Mouse (Mus musculus) cerebellum, adult 8-10 months (tissue): ENCODE data around the gene Apom.

Experiments used
- DNase-seq: peaks from one replicate; pipeline ENCODE4 v3.0.0; 2022

Gene Apom

DNA sequence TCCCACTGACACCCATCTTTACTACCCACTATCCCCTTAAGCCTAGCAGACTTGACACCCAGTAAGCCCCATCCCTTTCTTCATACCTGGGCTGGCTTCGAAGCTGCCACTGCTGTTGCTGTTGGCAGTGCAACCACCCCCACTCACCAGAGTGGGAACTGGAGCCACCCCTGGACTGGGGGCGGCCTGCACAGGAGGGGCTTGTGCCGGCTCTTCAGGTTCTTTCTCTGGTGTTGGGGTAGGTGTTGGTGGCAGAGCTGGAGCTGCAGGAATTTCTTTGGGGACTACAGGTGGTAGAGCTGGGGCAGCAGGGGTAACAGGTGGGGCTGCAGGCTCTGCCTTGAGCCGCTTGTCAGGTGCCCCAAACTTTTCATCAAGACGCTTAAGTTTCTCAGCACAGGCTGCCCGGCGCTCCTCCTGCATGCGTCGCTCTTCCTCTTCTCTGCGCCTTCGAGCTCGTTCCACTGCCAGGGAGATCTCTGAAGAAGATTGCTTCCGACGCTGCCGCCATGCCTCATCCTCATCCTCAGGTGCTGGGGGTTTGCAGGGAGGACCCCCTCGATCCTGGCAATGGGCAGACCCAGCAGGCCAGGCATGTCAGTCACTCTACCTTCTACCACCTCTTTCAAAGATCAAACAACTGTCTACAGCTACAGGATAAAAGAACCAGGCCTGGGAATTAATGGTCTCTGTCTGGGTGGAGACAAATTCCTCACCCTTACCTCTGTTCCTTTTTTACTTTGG is 27.2 kb upstream of the Apom start:
- no peak for DNase-seq

DNA sequence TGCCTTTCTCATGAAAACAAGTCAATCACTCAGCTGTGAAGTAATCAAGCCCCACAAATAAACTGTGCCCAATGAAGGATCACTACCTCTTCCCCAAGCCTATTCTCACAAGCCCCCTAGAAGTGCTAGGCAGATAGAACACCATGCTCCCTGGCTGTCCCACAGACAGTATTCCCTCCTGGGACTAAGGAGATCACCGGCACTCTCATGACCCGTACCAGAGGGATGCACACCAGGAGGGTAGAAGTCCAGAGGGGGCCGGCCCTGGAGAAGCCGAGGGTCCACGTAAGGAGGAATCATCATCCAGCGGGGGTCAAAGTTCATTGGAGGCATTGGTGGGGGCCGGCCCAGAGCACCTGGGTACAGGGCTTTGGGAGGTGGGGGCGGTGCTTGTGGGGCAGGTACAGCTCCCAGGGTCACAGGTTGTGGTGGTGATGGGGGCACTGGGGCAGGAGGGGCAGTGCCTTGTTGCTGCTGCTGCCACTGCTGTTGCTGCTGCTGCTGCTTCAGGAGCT is 25.9 kb upstream of the Apom start:
- DNase-seq = no peak

DNA sequence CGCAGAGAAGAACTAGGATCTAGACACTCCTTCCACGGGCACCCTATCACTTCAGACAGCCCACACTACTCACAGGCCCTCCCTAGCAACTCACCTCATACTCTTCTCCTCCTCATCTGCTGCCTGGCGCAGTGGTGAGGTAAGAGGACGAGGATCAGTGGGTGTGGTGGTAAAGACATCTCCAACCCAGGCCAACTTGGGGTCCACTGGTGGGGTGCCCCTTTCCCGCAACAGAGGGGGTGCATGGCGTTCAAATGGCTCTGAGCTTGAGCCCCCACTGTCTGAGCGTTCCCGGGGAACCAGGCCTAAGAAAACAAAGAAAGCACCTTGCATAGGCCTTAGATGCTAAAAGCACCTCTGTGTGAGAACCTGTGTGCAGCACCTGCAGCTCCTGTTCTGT is 25.4 kb upstream of the Apom start:
- no peak for DNase-seq

DNA sequence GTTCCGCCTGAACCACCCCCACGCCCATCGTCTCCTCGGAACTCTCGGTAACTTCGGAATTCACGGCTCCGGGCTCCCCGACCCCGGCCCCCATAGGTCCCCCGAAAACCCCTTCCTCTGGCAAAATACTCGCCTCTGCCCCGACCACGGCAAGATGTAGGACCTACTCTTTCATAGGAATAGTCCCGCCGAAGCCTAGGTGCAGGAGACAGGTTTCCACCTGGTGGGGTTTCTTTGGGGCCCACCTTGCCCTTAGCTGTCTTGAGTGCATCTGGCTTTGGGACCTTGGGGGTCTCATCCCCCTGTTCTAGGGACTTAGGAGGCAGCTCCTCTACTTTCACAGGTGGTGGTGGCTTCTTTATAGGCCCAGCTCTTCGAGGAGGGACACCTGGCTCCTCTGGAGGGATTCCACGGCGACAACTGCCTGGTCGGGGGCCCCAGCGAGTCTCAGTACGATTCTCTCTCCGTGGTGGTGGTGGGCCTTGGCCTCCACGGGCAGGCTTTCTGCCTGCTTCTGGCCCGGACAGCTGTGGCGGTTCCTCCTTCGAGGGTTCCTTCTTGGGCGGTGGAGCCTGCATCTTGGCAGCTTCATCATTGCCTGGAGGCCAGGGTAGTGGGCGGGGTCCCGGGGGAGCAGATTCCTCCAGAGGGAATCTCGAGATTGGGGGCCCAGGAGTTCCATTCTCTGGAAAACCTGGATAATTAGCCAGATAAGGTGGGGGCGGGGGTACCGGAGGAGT is 24.8 kb upstream of the Apom start:
- DNase-seq = no peak

DNA sequence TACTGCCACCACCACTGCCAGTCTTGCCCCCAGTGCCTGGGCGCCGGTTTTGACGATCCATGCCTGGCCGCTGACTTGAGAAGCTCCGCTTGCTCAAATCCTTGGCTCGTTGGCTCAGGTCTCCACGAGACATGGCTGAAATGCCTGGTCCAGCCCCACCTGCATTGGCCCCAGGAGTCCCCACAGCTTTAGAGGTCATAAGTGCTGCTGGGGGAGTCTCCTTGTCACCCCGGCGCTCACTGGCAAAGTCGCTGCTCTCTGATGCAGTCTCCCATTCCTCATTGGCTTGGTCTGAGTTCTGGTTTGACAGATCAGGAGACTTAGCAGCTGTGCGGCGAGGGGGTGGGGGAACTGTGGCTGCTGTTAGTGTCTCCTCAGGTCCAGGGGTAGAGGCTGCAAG is 23.6 kb upstream of the Apom start:
- no peak for DNase-seq

DNA sequence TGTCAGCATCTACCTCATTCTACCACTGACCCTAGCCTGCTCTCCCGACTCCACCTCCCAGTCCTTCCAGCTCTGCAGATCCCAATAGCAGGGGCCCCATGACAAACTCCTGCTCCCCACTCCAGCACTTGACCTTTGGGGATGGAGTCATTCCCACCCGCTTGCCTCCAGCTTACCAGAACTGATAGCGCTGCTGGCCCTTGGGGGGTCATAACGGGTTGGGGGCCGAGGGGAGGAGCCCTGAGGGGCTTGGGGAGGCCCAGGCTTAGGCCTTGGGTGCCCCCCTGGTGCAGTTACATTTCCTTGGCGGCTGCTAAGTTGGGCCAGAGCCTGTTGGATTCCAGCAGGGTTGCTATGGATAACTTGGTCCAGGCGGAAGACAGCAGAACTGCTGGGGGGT is 22.8 kb upstream of the Apom start:
- no peak for DNase-seq

DNA sequence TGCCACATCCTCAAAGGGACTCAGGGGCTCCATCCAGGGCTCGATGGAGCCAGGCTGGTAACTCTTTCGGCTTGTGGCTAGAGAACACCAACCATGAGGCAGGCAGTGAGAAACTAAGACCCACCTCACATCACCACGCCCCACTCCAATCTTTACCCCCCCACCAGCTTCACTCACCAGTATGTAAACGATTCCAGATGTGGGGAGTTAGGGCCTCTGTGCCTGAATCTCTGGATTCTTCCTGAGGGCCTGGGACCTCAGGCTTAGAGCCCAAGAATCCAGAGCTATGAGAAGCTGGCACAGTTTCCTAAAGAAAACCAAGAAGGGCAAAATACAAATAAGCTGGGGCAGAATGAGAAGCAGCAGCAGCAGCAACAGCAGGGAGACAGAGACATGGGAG is 22.1 kb upstream of the Apom start:
- DNase-seq = no peak

DNA sequence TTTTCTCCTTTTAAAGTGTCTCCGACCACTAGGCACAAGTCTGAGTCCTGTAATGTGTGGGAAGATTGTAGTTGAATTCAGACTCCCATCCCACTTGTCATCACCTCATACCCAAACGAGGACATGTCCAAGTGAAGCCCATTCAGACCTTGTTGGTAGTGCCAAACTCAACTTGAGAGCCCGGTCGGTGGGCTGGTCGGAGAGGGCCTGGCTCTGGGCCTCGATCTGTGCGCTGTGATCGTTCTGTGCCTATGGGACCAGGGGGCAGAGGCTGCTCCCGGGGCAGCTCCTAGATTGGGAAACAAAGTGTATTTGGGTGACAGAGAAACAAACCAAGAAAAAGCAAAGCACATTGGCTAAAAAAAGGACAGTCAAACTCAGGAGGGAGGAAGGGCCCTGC is 21.2 kb upstream of the Apom start:
- no peak for DNase-seq

DNA sequence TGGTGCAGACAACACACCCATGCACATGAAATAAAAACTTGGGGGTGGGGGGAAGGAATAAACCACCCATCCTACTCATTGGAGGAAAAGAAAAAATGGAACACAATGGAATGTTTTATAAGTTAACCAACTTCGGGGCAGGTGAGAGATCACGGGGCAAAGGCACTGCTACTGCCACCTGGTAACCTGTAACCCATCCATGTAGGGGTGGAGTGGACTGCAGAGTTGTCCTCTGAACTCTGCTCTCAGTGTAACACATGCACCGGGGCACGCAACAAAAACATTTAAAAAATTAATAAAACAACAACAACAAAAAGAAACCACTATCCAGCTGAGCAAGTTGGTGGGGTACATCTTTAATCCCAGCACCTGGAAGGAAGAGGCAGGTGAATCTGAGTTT is 20.3 kb upstream of the Apom start:
- DNase-seq = no peak

DNA sequence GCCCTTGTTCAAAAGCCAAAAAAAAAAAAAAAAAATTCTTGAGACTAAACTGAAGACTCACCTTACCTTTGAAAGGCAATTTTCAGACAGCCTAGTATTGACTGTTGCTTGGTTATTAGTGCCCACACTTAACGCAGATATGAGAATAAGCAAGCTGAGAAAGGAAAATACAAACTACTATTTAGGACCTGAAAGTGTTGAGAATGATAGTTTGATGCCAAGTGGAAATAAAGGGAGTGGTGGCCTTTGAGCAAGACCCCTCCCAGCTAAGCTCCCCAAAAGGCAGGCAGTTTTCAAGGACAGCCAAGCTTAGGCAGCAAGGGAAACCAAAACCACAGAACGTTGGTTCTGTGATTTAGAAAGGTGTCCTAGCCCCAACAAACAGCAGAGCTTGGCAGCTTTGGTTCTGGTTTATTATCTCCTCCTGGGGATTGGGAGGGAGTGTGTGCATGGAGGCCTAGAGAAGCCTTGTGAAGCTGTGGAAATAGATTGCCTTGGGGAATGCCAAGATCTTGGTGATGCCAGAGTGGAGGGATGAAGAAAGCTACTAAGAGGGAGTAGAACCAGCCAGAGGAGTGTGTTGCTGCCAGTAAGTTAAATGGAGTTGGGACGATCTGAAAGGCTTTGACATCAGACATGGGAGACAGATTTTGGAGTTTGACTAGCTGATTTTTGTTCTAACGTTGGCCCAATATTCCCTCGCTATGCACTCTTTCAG is 16.2 kb upstream of the Apom start:
- DNase-seq = no peak

DNA sequence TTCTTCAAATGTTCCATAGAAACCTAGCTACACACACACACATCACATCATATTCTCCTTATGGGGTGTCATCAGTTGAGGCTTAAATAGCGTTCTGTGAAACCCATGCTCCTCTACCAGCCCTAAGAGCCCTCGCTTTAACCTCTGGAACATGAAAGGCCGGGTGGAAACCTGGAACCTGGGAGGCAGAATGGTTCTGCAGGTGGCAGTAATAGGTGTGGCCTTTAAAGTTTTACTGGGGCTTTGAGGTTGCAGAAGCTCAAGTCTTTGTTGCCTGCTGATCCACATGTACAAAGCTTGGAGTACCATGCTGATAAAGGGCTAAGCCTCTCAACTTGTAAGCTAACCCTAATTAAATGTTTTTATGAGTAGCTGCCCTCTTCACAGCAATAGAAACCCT is 15.5 kb upstream of the Apom start:
- no peak for DNase-seq

DNA sequence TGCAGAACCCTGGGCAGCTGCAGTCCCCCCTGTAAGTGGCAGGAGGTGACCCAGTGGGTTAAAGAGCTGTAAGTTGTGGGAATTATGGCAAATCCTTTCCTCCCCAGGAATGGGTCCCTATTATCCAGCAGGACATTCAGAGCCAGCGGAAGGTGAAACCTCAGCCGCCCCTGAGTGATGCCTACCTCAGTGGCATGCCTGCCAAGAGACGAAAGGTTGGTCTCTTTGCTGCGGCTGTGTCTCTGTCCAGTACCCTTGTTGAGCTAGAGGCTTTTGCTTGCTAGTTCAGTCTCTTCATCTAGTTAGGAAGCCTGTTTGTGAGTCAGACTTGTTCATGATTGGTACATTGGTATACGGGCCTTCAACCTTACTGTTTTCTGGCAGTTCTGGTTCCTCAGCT is 14.3 kb upstream of the Apom start:
- DNase-seq = no peak

DNA sequence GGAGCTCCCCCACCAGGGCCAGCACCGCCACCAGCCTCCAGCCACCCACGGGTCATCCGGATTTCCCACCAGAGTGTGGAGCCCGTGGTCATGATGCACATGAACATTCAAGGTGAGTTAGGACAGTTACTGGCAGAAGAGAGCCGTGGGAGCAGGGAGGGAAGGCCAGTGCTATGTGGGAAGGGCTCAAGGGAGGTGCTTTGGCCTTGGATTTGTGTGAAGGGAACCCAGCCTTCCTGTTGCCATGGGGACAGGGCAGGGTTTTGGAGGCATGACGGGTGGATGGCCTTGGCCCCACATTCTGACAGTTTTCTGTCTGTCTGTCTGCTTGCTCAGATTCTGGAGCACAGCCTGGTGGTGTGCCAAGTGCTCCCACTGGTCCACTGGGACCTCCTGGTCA is 10.1 kb upstream of the Apom start:
- DNase-seq = no peak

DNA sequence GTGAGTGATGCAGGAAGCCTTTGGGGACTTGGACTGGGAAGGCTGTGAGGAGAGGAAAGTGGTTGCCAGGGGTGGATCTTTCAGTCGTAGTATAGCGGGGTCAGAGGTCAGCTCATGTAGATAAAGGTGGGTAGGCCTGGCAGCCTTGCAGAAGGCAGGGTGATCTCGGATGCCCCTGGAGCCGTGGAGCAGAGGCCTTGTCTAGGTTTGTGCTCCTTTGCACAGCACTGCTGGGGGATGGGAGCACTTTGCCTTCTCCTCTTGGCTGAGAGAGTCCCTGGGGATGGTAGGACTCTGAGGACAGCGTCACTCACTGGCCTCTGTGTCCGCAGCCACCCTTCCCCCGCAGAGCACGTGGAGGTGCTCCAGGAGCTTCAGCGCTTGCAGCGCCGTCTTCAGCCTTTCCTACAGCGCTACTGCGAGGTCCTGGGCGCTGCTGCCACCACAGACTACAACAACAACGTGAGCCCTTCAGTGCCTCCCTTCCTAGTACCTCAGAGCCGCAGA is 8.7 kb upstream of the Apom start:
- no peak for DNase-seq

DNA sequence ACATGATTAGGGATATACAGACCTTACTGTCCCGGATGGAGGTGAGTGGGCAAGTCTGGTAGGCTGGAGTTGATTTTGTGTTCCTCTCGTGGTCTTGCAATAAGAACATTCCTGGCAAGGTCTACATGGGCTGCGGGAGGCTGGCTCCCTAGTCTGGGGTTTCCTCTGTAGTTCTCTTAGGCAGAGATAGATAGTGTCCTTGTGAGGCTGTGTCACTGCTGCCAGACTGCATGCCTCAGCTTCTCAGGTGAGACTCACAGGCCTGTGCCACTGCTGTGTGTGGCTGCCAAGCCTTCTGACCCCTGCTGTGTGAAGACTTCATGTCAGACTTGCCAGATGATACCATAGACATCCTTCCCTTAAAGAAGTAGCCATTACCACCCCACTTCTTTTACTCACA is 7.4 kb upstream of the Apom start:
- DNase-seq = no peak

DNA sequence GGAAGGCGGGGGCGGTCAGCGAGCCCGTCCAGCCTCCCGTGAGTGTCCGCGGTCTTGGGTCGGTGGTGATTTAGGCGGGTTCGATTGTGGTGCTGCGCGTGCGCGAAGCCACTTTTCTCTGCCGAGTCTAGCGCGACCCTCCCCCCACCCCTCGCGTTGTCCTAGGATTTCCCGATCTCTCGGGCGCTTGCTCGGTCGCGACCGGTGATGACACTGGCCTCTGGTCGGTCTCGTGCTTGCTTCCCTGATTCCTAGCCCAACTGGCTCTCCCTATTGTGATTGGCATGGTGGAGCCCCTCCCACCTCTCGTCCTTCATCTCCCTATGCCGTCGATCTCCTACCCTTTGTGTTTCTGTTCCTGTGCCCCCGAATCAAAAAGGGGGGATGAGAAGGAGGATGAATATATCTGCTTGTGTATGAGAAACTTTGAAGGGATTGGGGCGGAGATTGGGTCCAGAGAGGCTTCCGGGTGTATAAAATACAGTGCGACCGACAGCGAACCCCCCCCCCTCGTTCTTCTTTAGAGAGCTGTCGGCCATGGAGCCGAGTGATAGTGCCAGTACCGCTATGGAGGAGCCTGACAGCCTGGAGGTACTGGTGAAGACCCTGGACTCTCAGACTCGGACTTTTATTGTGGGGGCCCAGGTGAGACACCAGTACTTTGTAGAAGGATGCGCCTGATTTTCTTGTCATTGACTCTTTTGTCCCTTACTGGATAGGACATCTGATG is 3.9 kb upstream of the Apom start:
- no peak for DNase-seq

DNA sequence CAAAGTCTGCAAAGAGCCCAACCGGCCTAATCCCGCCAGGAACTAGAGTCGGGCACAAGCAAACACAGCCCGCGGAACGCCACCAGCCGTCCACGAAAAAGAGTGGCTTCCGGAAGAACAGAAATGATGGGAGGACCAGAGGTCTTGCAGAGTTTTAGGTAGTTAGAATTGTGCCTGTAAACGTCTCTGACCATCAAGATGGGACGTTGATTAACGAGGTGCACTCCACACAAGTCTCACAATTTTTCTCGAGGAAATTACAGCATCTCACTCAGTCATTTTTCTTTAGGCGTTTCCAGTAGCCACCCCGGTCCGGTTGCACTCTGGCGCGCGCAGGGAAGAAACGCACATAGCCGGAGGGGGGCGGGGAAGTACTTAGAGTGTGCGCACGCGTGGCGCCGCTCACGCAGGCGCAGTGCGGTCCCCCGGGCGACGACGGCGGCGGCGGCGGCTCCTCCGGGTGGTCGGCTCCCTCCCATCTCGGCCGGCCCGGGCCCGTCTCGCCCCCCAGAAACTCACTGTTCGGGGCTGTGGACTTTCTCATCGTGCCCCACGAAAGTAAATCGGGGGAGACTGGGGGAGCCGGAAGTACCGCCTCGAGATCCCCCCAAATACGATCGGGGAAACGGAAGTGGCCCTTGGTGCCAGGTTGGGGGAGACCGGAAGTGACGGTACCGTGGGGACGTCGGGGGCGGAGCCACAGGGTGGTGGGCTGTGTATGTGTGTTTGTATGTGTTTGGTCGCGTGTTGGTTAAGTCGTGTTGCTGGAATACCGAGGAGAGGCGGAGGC is 3.1 kb upstream of the Apom start, which contains the start of gene Bag6:
Gene Bag6 (plus strand): TSS at position 378 of the 790 bp plus-strand sequence.
- DNase-seq = peak; percentile 98

DNA sequence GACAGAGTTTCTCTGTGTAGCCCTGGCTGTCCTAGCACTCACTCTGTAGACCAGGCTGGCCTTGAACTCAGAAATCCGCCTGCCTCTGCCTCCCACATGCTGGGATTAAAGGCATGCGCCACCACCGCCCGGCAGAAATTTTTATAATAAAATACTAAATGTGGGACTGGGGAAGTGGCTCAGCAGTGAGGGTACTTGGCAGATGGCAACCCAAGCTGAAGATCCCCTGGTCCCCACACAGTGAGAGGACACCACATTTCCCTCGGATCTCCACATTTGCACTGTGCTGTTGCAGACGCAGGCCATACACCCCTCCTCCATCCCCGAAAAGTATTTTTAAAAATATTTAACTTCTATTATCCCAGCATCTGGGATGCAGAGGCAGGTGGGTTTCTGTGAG is 1.7 kb upstream of the Apom start:
- no peak for DNase-seq

DNA sequence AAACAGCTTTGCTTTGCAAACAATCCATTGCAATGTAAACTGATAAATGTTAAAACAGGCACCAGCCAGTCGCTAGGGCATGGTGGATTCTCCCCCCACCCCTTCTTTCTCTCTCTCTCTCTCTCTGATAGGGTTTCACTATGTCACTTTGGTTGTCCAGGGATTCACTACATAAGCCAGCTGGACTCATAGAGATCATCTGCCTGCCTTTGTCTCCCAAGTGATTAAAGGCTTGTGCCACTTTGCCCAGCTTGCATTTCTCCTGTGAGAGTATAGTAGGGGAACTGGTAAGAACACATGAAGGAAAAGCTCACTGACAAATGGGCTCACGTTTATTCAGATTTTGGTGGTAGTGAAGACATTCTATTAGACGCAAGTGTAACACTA is 317 bp upstream of the Apom start:
- DNase-seq = no peak

DNA sequence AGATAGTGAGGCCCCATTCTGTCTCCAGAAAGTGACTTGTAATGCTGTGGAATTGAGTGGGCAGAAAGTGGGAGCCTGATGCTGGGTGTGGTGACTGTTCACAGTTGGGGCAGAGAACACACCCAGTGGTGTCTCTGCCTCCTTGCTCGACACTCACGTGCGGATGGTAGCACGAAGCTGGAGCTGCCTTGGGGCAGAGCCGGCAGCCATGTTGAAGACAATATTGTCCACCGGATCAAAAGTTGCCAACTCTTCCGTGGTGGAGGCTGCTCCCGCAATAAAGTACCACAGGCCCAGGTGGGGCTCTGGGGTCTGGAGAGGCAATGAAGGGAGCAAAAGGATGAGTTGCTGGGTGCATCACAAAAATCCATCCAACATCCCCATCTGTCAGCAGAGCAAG is 812 bp downstream of the Apom start:
- no peak for DNase-seq

DNA sequence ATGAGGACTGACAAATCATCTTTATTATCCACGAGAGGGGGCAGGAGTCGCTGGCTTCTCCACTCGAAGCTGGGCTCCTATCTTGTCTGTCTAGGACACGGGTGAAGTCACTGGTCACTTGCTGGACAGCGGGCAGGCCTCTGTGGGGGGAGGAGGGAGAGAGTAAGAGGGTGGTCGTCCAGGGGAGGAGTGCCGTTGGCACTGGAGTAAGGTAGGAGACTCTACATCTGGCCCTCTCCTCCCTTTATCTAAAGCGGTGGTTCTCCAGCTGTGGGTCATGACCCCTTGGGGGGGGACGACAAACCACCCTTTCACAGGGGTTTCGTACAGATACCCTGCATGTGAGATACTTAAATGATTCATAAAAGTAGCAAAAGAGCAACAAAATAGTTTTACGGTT is 2.9 kb downstream of the Apom start:
- no peak for DNase-seq

DNA sequence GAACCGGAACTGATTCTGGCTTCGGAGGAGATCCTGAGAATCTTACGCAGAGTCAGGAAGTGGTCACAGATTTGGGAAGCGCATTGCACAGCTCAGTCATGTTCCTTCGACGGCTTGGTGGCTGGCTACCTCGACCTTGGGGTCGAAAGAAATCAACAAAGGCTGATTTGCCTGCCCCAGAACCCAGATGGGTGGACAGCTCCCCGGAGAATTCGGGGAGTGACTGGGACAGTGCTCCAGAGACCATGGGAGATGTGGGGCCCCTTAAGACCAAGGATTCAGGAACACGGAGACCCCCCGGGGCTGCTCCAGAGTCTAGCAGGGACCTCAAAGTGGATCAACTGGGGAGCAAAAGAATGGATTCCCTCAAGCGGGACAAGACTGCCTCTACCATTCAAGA is 4.8 kb downstream of the Apom start:
- DNase-seq = no peak
